Mouse (Mus musculus) embryonic facial prominence, embryonic 12.5 days (tissue): ENCODE measurements around the gene 9130019O22Rik. TPM values are rescaled to one million over a fixed set of nuclear protein-coding genes. Genes with fewer than 3 reads are reported as not detected.
"Not testable (repeated sequence)": the region's sequence is repeated elsewhere in the genome, so short reads cannot be mapped to it uniquely, and the experiment has no call there.

ENCODE experiments used
- ATAC-seq: fragments of 200-750 bp; cut with Nextera tagmentation; 2 replicates; pipeline ENCODE4 v1.8.0; 2017; ENCODE audit not compliant: insufficient number of reproducible peaks, insufficient read depth, low FRiP score, low TSS enrichment
- H3K27ac ChIP-seq: fragments of 300-500 bp; sonication (generic); 2 replicates; pipeline ENCODE4 v1.5.1; 2016; ENCODE audit warnings: mild to moderate bottlenecking
- H3K27me3 ChIP-seq: fragments of 300-500 bp; sonication (generic); 2 replicates; pipeline ENCODE4 v1.6.1; 2016; ENCODE audit warnings: mild to moderate bottlenecking, moderate library complexity
- H3K36me3 ChIP-seq: fragments of 300-500 bp; sonication (generic); 2 replicates; pipeline ENCODE4 v1.6.1; 2016; ENCODE audit warnings: mild to moderate bottlenecking
- H3K4me1 ChIP-seq: fragments of 300-500 bp; sonication (generic); 2 replicates; pipeline ENCODE4 v1.6.1; 2016
- H3K4me2 ChIP-seq: fragments of 300-500 bp; sonication (generic); replicated peaks from 2 replicates; pipeline ENCODE4 v1.6.1; 2016; ENCODE audit warnings: mild to moderate bottlenecking, moderate library complexity
- H3K4me3 ChIP-seq: fragments of 300-500 bp; sonication (generic); 2 replicates; pipeline ENCODE4 v1.5.1; 2016; ENCODE audit warnings: mild to moderate bottlenecking
- H3K9ac ChIP-seq: fragments of 300-500 bp; sonication (generic); 2 replicates; pipeline ENCODE4 v1.6.1; 2016; ENCODE audit warnings: mild to moderate bottlenecking, moderate library complexity
- H3K9me3 ChIP-seq: fragments of 300-500 bp; sonication (generic); 2 replicates; pipeline ENCODE4 v1.6.1; 2016; ENCODE audit warnings: mild to moderate bottlenecking, moderate library complexity
- WGBS: fragments of 180-500 bp; shearing (Covaris S2); methylation state at CpG from one replicate; pipeline ENCODE4 v1.1.7; 2016; 5-methylcytosine and 5-hydroxymethylcytosine counted together
- polyA plus RNA-seq: library from polyadenylated mRNA; unstranded; fragments of >200 nt; fragmentation: Nextera tagmentation; extraction: Ambion mirVana; gene quantifications from 2 replicates; pipeline ENCODE4 v1.2.1, GENCODE M21; 2016

9130019O22Rik gene
- polyA plus RNA-seq = 6.0 and 6.9 TPM in 2 replicates

- no peak within 1 kb of the TSS for H3K27ac ChIP-seq
- ATAC-seq = peak; percentile 70
- peaks cover 32% of the 10 kb centered on the region for H3K36me3 ChIP-seq
- peak within 1 kb of the TSS; percentile 52 for H3K9ac ChIP-seq
- H3K9me3 ChIP-seq = peaks cover 8% of the 10 kb centered on the region; the same call in 1 of the 2 replicates
- H3K4me1 ChIP-seq = no peaks in the 10 kb centered on the region
- peak within 1 kb of the TSS; percentile 48 for H3K4me3 ChIP-seq
- H3K27me3 ChIP-seq = no peaks in the 10 kb centered on the region
- H3K4me2 ChIP-seq = peak within 1 kb of the TSS; percentile 65
- 17% methylated on average over 38 of the region's 38 CpGs for WGBS
These were observed at the start of gene 9130019O22Rik for GRCm38 (mm10) chr7:127386641-127387392. TSS of gene 9130019O22Rik (minus strand) at chr7:127387166.

- 91% methylated on average over 4 of the region's 4 CpGs for WGBS
- Histone ChIP-seq H3K9me3 (0 out of 2 replicates have a peak, but pooled peaks cover 8% of the 10 kb centered on the region), H3K27ac (no peak overlapping the region), H3K36me3 (0 out of 2 replicates have a peak, but pooled peaks cover 2% of the 10 kb centered on the region), H3K9ac (no peak overlapping the region), H3K27me3 (no peaks in the 10 kb centered on the region), H3K4me3 (no peak overlapping the region), H3K4me1 (no peaks in the 10 kb centered on the region), H3K4me2 (no peak overlapping the region)
- no peak for ATAC-seq
These were observed 48.2 kb upstream of the 9130019O22Rik start for GRCm38 (mm10) chr7:127435206-127435605.

GRCm38 (mm10) chr7:127426354-127426753, 39.4 kb upstream of the 9130019O22Rik start:
- Histone ChIP-seq H3K4me2 (no peak overlapping the region), H3K4me3 (no peak overlapping the region), H3K27me3 (no peaks in the 10 kb centered on the region), H3K9me3 (no peaks in the 10 kb centered on the region), H3K27ac (no peak overlapping the region), H3K9ac (no peak overlapping the region), H3K4me1 (peaks cover 4% of the 10 kb centered on the region; the same call in 1 of the 2 replicates), H3K36me3 (no peaks in the 10 kb centered on the region)
- no peak for ATAC-seq
- 71% methylated on average over 3 of the region's 3 CpGs for WGBS

- H3K4me3 ChIP-seq = no peak overlapping the region
- peaks cover 8% of the 10 kb centered on the region; the same call in 1 of the 2 replicates for H3K4me1 ChIP-seq
- no peak overlapping the region for H3K4me2 ChIP-seq
- no peak overlapping the region for H3K9ac ChIP-seq
- no peak overlapping the region for H3K27ac ChIP-seq
- WGBS = 87% methylated on average over 2 of the region's 2 CpGs
- no peak for ATAC-seq
- H3K27me3 ChIP-seq = no peaks in the 10 kb centered on the region
- H3K36me3 ChIP-seq = no peaks in the 10 kb centered on the region
- H3K9me3 ChIP-seq = no peaks in the 10 kb centered on the region
These were observed 38.9 kb upstream of the 9130019O22Rik start for GRCm38 (mm10) chr7:127425911-127426310.

- Histone ChIP-seq H3K9me3 (no peaks in the 10 kb centered on the region), H3K4me3 (no peak overlapping the region), H3K4me2 (no peak overlapping the region), H3K4me1 (peaks cover 8% of the 10 kb centered on the region; the same call in 1 of the 2 replicates), H3K9ac (no peak overlapping the region), H3K36me3 (no peaks in the 10 kb centered on the region), H3K27ac (no peak overlapping the region), H3K27me3 (no peaks in the 10 kb centered on the region)
- WGBS = 88% methylated on average over 3 of the region's 3 CpGs
- ATAC-seq = no peak
These were observed 38.3 kb upstream of the 9130019O22Rik start for GRCm38 (mm10) chr7:127425291-127425690.

- no peak overlapping the region for H3K27ac ChIP-seq
- 2% methylated on average over 15 of the region's 15 CpGs for WGBS
- no peaks in the 10 kb centered on the region for H3K9me3 ChIP-seq
- peaks cover 8% of the 10 kb centered on the region for H3K36me3 ChIP-seq
- no peak for ATAC-seq
- H3K4me3 ChIP-seq = peak overlapping the region; percentile 66
- H3K27me3 ChIP-seq = no peaks in the 10 kb centered on the region
- no peak overlapping the region for H3K9ac ChIP-seq
- H3K4me1 ChIP-seq = peaks cover 8% of the 10 kb centered on the region; the same call in 1 of the 2 replicates
- peak overlapping the region; percentile 96 for H3K4me2 ChIP-seq
These were observed 35.3 kb upstream of the 9130019O22Rik start for GRCm38 (mm10) chr7:127422247-127422646.

GRCm38 (mm10) chr7:127421388-127422191, 34.6 kb upstream of the 9130019O22Rik start, which contains the start of gene Zfp688:
TSS of gene Zfp688 (minus strand) at chr7:127422068.
- Histone ChIP-seq H3K36me3 (peaks cover 8% of the 10 kb centered on the region), H3K27me3 (no peaks in the 10 kb centered on the region), H3K9ac (peak within 1 kb of the TSS; percentile 90), H3K4me3 (peak within 1 kb of the TSS; percentile 66), H3K27ac (peak within 1 kb of the TSS; percentile 63), H3K4me1 (peaks cover 8% of the 10 kb centered on the region; the same call in 1 of the 2 replicates), H3K4me2 (peak within 1 kb of the TSS; percentile 96), H3K9me3 (no peaks in the 10 kb centered on the region)
- under 1% methylated on average over 48 of the region's 48 CpGs for WGBS
- ATAC-seq = peak; percentile 86

- H3K36me3 ChIP-seq = no peaks in the 10 kb centered on the region
- no peak overlapping the region for H3K4me3 ChIP-seq
- no peaks in the 10 kb centered on the region for H3K27me3 ChIP-seq
- no peak overlapping the region for H3K9ac ChIP-seq
- H3K4me2 ChIP-seq = no peak overlapping the region
- ATAC-seq = no peak
- H3K4me1 ChIP-seq = no peaks in the 10 kb centered on the region
- 68% methylated on average over 2 of the region's 2 CpGs for WGBS
- H3K27ac ChIP-seq = no peak overlapping the region
- no peaks in the 10 kb centered on the region for H3K9me3 ChIP-seq
These were observed 24.5 kb upstream of the 9130019O22Rik start for GRCm38 (mm10) chr7:127411418-127411817.

- H3K27ac ChIP-seq = peak within 1 kb of the TSS; percentile 76
- not testable (repeated sequence) for H3K4me1 ChIP-seq, H3K36me3 ChIP-seq, H3K27me3 ChIP-seq, H3K9me3 ChIP-seq
- peak within 1 kb of the TSS; percentile 56 for H3K4me3 ChIP-seq
- peak; percentile 75 for ATAC-seq
- H3K9ac ChIP-seq = peak within 1 kb of the TSS; percentile 77
- 8% methylated on average over 40 of the region's 40 CpGs for WGBS
- peak within 1 kb of the TSS; percentile 88 for H3K4me2 ChIP-seq
These were observed 19.3 kb upstream of the 9130019O22Rik start, which contains the start of gene Zfp764 for GRCm38 (mm10) chr7:127406002-127406987. TSS of gene Zfp764 (minus strand) at chr7:127406822.

GRCm38 (mm10) chr7:127404101-127404500, 17.1 kb upstream of the 9130019O22Rik start:
- not testable (repeated sequence) for H3K4me2 ChIP-seq, H3K9me3 ChIP-seq, H3K4me1 ChIP-seq, H3K36me3 ChIP-seq, H3K27ac ChIP-seq, ATAC-seq, H3K27me3 ChIP-seq, H3K4me3 ChIP-seq, H3K9ac ChIP-seq
- 96% methylated on average over 6 of the region's 6 CpGs for WGBS

- Histone ChIP-seq H3K4me1 (no peaks in the 10 kb centered on the region), H3K27me3 (no peaks in the 10 kb centered on the region)
- WGBS = 53% methylated on average over 2 of the region's 2 CpGs
These were observed 16.0 kb upstream of the 9130019O22Rik start for GRCm38 (mm10) chr7:127402980-127403379.

More at GRCm38 (mm10) chr7:127402980-127403379, 16.0 kb upstream of the 9130019O22Rik start:
- no peak overlapping the region for H3K9ac ChIP-seq
- H3K4me3 ChIP-seq = no peak overlapping the region
- ATAC-seq = no peak
- H3K27ac ChIP-seq = no peak overlapping the region
- peaks cover 4% of the 10 kb centered on the region for H3K36me3 ChIP-seq
- no peaks in the 10 kb centered on the region for H3K9me3 ChIP-seq
- no peak overlapping the region for H3K4me2 ChIP-seq
